Mouse (Mus musculus) heart, postnatal 4 days (tissue): Measurements from ENCODE around the gene Ptprn2. TPM values are rescaled to one million over a fixed set of nuclear protein-coding genes. Genes with fewer than 3 reads are reported as not detected.
"Not testable (repeated sequence)": the region's sequence is repeated elsewhere in the genome, so short reads cannot be mapped to it uniquely, and the experiment has no call there.

Experiments used
- DNase-seq: peaks from one replicate; pipeline ENCODE4 v3.0.0; 2021
- total RNA-seq, 2 experiments: library from RNA; stranded (reverse); gene quantifications; 2 replicates each; pipeline ENCODE4 v1.2.3; 2021

Gene Ptprn2
- total RNA-seq, result under 1 TPM; 0.29 to 0.34 TPM

GRCm38 (mm10) chr12:116485591-116486403 is at the start of gene Ptprn2:
Gene Ptprn2, plus strand, starts transcription at chr12:116485720.
- DNase-seq, result peak; percentile 72

GRCm38 (mm10) chr12:116436125-116436524 is 49.4 kb upstream of the Ptprn2 start:
- no peak for DNase-seq

DNA sequence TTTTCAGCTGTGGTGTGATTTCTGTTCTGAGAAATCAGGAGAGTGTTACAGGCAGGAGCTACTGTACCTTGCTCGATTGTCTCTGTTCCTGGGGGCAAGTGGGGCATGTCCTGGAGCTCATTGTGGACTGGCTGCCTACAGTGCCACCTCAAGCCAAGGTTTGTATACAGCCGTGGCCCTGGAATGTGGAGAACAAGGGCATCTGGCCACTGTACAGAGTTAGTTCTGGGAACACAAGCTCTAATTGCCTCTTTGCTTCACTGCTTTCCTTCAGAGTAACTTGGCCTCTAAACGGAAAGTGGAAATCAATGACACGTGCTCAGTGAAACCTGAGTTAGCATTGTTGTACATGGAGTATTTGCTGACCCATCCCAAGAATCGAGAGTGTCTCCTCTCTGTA is 46.9 kb upstream of the Ptprn2 start:
- DNase-seq, result no peak

DNA sequence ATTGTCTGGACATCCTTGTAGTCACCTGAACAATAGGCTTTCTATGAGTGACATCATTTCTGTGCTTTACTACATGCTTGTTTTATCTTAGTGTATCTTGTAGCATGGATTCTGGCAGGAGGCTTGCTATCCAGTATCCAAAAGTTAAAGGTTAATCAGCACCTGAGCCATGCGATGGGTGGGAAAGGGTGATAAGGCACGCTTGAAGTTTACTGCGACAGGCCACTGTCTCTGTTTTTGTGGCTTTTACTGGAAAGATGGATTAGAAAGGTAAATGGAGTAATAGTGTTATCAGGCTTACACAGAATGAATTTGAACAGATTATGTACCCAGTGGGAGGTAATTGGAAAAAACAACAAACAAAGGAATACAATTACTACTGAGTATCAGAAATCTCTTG is 43.3 kb upstream of the Ptprn2 start:
- DNase-seq, result no peak

GRCm38 (mm10) chr12:116449536-116449935 is 36.0 kb upstream of the Ptprn2 start:
- no peak for DNase-seq

GRCm38 (mm10) chr12:116460379-116461065 is 25.0 kb upstream of the Ptprn2 start:
- no peak for DNase-seq

DNA sequence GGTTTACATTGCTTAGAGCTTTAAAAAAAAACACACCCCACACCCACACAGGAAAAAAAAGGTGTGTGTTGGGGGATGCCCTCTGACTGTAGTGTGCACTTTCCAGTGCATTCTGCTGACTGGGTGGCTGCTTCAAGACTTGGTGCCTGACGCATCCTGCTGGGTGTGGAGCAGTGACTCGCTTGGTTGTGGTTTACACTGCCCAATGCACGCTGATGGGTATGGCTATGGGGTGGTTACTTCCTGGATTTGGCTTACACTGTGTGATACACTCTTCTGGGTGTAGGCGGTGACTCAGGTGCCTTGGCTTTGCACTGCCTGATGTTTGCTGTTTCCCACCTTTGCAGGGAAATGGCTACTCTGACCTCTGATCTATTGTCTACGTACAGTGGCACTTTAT is 18.5 kb upstream of the Ptprn2 start:
- no peak for DNase-seq

DNA sequence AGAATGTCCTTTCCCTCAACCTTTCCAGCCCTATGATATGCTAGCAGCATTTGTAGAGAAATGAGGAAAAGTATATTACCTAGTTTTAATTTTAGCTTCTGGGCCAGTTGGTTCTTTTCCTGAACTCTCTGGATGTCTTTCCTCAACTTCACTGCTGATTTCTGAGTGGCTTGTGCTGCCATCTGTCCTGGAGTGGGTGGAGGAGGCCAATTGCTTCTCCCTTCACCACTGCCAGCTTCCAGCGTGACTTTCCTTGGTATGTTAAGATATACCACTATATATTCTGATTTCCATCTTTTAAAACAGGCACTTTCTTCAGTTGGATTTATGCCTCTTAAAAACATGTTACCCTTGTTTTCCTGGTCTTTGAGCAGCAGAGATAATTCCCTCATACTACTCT is 17.2 kb upstream of the Ptprn2 start:
- DNase-seq, result no peak

DNA sequence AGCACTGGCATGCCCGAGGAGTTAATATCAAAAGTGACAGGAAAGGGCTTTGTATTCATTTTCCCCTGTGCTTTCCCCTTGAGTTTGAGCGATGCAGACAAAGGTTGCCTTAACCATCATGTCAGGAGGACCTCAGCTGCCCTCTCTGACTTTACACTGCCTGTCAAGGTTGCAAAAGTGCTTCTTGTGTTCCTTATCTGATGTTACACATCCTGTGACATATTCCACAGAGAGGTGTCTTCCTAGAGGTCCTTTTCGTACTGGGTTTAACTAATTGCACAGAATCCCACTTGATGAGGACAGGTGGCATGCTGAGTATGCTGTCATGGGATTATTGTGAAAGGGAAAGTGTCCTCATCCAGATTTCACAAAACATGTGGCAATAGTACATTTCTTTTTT is 16.4 kb upstream of the Ptprn2 start:
- DNase-seq, result no peak

DNA sequence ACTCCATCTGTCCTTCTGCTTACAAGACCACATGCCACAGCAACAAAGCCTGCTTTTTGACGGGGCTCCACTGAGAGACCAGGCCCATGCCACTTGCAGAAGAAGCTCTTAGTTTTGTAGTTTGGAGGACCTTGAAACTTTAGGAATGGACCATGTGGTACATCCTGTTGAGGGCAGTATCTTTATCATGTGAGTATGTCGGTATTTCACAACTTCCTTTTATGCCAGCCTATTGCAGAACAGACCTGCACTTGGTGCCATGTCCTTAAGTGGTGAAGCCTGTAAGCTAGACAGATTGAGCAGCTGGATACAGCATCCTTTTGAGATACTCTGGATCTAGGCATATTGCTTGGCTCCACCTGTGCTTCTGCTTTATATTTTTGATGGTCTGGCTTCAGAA is 12.3 kb upstream of the Ptprn2 start:
- no peak for DNase-seq

GRCm38 (mm10) chr12:116473761-116474160 is 11.8 kb upstream of the Ptprn2 start:
- no peak for DNase-seq

- DNase-seq, result no peak
Measured at GRCm38 (mm10) chr12:116474676-116475075, 10.8 kb upstream of the Ptprn2 start.

GRCm38 (mm10) chr12:116478771-116479170 is 6.7 kb upstream of the Ptprn2 start:
- DNase-seq, result no peak

- no peak for DNase-seq
Measured at GRCm38 (mm10) chr12:116481921-116482320, 3.6 kb upstream of the Ptprn2 start.

- DNase-seq, result no peak
Measured at GRCm38 (mm10) chr12:116483581-116483980, 1.9 kb upstream of the Ptprn2 start.

DNA sequence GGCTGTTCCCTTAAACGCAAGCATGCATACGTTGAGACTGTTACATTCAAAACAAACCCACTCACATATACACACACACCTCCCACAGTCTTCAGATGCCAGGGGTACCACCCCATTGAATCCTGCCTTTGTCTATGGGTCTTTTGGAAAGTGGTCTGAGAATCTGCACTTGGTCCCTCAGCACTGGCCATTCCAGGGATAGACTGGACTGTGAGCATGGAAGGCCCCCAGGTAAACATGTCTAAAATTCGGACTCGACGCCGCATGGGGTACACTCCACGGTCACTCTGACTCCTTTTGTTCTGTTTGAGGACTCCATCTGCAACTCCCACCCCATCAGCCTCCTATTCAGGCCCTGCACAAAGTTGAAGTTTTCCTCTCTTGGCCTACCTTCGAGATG is 529 bp upstream of the Ptprn2 start:
- no peak for DNase-seq

DNA sequence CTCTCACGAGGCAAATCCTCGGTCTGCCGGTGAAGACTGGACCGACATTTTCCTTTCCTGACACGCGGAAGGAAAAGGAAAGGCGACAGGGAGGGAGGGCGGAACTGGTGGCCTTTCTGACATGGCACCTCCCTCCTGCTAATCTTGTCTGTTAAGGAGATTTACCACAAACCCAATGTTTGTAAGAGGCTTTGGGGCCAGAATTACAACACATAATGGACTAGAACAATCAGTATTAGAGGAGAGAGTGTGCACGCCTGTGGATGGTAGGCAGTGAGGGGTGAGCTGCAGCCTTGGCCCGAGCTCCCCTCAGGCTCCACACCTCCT is 847 bp downstream of the Ptprn2 start:
- no peak for DNase-seq

GRCm38 (mm10) chr12:116488836-116489235 is 3.3 kb downstream of the Ptprn2 start:
- no peak for DNase-seq

DNA sequence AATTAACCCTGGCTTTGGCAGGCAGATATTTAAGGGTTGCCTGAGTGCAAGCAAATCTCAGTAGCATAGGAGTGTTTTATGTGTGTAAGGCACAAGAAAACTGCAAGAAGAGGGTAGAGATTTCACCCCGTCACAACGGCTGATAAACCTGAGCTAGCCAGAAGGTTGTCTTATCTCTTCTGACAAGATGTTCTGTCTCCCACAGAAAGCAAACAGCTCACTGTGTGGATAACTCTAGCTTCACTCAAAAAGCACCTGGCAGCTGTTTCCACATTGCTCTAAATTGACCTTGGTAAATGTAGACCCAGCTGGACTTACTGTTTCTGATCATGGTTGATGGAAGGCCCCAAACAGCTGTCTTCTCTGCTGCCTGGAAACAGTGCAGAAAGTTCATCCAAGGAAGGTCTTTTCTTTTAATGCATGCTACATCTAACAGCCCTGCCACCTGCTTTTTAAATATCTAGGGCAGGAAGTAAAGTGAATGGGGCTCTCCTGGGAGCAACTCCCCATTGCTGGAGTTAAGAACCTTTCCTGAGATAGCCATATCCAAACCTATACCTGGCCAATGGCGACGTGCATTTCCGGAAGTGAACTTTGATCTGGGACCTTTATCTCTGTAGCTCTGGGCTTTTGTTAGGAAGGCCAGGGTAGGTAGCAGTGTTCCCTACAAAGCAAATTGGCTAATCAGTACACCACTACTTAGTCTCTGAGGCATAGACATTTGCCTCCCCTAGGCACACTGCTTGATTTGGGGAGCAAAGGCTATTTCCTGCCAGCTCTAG is 5.2 kb downstream of the Ptprn2 start:
- DNase-seq, result no peak

GRCm38 (mm10) chr12:116498666-116499065 is 13.1 kb downstream of the Ptprn2 start:
- no peak for DNase-seq

- DNase-seq, result no peak
Measured at GRCm38 (mm10) chr12:116500652-116501051, 15.1 kb downstream of the Ptprn2 start.

DNA sequence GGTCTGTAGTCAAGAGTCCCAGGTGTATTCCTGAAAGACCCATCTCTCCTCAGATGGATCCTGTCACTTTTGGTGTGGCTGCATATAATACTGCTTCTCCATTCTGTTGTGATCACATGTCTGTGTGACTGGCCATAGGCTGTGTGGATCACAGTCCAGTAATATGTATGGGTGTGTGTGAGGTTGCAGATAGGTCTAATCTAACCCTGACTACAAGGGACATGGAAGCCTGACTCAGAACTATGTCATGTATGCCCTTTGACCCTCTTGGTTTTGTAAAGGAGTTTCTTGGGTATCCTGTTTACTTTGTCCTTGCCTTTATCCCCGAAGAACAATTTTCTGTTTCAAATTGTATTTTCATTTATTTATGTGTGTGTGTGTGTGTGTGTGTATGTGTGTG is 27.0 kb downstream of the Ptprn2 start:
- no peak for DNase-seq

DNA sequence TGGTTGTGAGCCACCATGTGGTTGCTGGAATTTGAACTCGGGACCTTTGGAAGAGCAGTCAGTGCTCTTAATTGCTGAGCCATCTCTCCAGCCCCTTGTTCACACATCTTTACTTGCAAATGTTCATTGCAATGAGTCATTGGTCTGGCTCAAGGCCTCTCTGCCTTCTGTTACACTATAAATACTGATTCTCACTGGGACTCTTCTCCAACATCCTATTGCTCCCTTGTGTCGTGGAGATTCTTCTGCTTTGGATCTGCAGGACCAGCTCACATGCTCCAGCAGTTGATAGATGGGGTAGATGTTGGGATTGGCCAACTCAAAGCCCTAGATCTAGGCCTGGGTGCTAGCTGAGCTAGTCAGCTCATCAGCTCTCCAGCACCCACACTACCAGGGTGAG is 28.3 kb downstream of the Ptprn2 start:
- not testable (repeated sequence) for DNase-seq
